Mouse (Mus musculus) cerebellum, postnatal 36 days (tissue): ENCODE measurements at regions not wholly inside any gene's neighbourhood (a gene's known extent, or its start where the extent isn't known, plus 50 kb on each side); places are given as distances from the start of the nearest gene placed in this dataset.

Source experiments
- DNase-seq, 2 experiments: peaks; one replicate each; pipeline ENCODE4 v3.0.0; 2021 to 2022; ENCODE audit warnings: mixed read lengths in 2 of 2

GRCm38 (mm10) chr8:126160356-126160975 lies 137.9 kb upstream of the Slc35f3 start:
- no peak for DNase-seq

DNA sequence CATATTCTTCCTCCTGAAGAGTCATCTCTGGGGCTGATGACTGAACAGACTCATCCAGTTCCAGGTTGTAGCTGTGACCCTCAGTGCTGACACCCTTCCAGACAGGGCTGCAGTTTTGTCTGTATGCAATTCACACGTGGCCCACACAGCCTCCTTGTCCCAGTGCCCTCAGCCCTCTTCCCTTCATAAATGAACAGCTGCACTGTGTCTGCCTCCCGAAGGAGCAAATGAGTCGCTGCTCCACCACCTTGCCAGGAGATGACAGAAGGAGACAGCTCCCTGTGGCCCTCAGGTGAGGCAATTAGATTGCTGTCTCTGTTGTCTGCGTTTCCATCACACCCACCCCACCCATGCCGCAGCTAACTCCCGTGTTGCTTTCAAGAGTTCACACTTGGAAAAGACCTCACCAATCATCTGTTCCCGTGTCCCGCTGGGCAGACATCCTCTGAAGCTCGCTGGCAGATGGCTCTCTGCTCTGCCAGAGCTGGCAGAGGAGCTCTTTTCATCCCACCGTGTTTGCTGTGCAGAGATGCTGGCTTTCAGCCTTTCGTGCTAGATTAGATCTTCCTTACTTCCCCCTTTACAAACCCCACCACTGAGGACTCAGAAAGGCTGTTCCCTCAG lies 135.5 kb upstream of the Slc35f3 start:
- peak; percentile 82 to 87 for DNase-seq

DNA sequence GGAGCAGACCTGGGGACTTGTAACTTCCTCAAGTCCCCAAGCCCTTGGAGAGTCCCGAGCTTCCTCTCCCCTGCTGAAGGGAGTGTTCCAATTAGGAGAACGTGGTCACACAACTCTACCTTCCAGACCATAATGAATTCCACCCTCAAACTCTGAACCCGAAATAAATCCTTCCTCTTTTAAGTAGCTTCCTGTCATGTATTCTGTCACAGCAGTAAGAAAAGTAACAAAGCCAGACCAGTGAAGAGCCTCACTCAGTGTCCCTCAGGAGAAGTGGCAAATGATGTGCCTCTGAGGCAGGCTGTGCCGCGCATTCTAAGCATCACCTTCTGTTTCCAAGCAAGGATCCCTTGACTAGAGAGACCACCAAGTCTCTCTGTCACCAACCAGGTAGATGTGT lies 134.4 kb upstream of the Slc35f3 start:
- DNase-seq, result no peak

GRCm38 (mm10) chr8:126165486-126166095 lies 132.8 kb upstream of the Slc35f3 start:
- peak in 1 of 2 experiments; percentile 22 for DNase-seq

DNA sequence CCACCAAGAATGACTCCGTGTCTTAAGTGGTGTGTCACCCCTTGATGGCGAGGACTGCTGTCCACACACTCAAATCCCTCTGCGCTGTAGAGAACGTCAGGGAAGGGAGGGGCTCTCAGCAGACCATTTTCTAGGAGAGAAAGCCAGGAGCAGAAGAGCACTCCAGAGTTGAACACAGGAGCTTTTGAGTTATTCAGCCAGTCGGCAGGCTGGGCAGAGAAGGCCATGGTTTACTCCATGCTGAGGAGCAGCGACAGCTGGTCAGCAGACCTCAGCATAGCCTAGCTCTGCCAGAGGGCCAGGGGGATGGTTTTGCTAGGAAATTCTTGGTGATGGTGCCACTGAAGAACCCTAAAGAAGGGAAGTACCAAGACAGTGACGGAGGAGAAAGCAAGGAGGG lies 132.0 kb upstream of the Slc35f3 start:
- DNase-seq, result no peak

GRCm38 (mm10) chr8:126174451-126174850 lies 123.9 kb upstream of the Slc35f3 start:
- peak; percentile 37 to 53 for DNase-seq

- DNase-seq, result no peak
These were observed 122.1 kb upstream of the Slc35f3 start for GRCm38 (mm10) chr8:126176305-126176704.

GRCm38 (mm10) chr8:126177855-126178254 lies 120.5 kb upstream of the Slc35f3 start:
- DNase-seq, result no peak

- no peak for DNase-seq
These were observed 109.5 kb upstream of the Slc35f3 start for GRCm38 (mm10) chr8:126188741-126189285.

DNA sequence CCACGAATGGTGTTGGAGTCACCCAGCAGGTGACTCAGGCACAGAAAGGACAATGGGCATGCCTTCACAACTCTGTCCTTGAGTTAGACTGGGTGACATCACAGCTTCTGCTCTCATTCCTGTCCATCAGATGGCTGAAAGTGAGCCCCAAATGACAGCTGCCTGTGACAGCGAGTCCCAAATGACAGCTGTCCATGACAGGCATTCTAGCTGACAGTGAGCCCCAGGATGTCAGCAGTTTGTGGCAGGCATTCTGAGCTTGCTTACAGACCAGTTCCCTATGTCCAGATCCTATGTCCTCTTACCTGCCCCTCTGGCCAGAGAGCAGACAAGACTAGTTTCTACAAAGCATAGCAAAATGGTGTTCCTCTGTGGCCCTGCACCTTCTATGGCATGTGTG lies 102.7 kb upstream of the Slc35f3 start:
- DNase-seq, result no peak

- no peak for DNase-seq
These were observed 87.8 kb upstream of the Slc35f3 start for GRCm38 (mm10) chr8:126210561-126210960.

DNA sequence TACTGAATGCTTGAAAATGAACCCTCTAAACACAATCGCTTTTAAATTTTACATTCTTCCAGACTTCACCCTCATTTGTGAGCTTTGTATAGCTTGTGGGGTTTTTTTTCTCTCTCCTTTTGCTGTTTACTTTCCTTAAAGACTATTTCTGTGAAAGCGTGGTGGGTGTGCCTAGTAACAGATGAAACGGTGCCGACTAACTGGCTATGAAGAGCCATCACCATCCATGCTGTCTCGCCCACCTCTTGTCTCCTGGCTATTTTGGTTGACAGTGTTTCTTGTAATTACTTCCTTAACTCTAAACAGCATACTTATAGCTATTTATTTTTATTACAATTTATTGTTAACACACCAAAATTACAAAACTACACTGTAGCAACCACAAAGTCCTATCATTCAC lies 85.6 kb upstream of the Slc35f3 start:
- DNase-seq, result no peak

DNA sequence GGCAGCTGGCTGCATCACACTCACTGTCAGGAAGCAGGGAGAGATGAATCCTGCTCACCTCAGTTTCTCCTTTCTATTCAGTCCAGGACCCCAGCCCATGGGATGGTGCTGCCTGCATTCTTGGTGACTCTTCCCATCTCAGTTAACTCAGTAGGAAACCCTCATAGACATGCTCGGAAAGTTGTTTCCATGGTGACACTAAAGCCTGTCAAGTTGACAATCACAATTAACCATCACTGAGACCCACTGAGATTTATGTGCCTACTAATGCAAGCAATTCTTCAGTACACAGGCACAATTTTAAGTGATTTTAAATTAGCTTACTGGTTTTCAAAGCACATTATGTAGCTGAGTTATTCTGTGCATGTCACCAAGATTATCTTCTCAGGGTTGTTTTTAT lies 83.8 kb upstream of the Slc35f3 start:
- no peak for DNase-seq

DNA sequence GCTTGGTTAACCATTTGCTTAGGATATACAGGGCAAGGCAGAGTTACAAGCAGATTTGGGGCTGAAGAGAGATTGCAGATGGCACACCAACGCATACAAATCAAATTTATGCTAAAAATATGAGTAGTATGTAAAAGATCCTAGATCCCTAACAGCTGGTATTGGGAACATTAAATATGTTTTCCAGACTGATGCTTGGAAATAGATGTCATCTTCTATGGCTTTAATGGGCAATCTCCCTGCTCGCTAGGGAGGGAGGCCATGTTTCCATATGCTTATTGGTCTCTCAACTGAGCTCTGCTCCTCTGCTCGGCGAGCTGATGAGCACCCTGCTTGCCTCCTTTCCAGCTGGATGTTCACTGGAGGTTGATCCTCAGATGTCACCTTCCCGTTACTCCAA lies 82.0 kb upstream of the Slc35f3 start:
- DNase-seq, result no peak

GRCm38 (mm10) chr8:126221631-126222030 lies 76.7 kb upstream of the Slc35f3 start:
- no peak for DNase-seq

DNA sequence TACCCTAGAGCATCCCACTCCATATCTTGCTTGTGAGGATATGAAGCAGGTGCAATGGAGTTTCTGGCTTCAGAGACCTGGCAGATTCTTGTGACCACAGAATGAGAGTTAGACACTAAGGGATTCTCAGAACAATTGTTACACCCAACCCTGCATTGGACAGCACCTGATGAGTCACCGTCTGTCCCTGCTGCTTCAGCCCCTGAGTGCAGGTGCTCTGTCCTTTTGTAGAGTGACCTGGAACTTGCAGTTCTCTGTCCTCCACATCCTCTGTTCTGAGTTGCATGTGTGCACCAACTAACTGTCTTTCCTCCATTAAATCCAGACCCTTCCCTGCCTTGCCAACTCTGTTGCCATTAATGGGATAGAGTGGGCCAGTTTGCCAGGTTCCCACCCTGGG lies 66.6 kb upstream of the Slc35f3 start:
- peak; percentile 47 to 61 for DNase-seq

DNA sequence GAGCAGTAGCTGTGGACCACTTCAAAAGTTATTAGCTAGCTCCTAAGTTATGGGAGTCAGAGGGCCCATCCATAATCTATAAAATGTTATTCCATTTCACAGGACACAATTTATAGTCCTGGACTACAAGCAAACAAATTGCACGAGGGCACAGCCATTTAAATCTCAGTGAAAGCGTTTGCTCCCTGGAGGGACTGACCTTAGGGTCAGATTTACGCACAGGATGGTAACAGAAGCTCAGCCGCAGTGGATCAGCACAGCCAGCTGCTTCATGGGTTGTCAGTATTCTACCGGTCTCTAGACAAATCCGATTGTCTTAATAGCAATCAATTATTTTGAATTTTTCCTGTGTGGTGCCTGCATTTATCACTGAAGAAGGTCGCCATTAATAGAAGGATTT lies 65.8 kb upstream of the Slc35f3 start:
- DNase-seq, result no peak

GRCm38 (mm10) chr8:126239684-126240083 lies 58.7 kb upstream of the Slc35f3 start:
- DNase-seq, result no peak

GRCm38 (mm10) chr8:126244321-126244720 lies 54.0 kb upstream of the Slc35f3 start:
- DNase-seq, result no peak
